Mouse (Mus musculus): ENCODE data around the gene Grin2b. TPM values are rescaled to one million over a fixed set of nuclear protein-coding genes. Genes with fewer than 3 reads are reported as not detected.
"Not testable (repeated sequence)": the region's sequence is repeated elsewhere in the genome, so short reads cannot be mapped to it uniquely, and the experiment has no call there.

The Grin2b gene
- polyA plus RNA-seq, 1 experiment from 2014 or later: not detected

DNA sequence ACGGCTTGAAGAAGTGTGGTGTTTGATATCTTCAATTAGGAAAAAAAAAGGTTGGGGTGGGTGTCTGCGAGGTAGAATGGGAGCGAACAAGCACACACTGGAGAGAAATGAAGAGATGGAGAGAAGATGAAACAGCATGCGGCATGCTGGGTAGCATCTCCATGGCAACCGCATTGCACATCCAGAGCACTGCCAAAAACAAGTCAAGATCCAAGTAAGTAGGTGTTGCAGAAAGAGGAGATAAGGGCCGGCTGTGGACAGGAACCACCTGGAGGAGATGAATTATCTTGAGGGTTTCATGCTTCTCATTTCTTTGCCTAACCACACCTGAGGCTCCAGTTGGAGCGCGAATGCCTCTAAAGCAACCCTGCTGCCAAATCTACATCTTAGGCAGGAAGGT is 313.8 kb downstream of the Grin2b start:
- H3K4me3 ChIP-seq (ENCODE audit: inconsistent target): no peak overlapping the region
- WGBS (ENCODE audit: missing documents): 68% methylated on average over 8 of the region's 8 CpGs

DNA sequence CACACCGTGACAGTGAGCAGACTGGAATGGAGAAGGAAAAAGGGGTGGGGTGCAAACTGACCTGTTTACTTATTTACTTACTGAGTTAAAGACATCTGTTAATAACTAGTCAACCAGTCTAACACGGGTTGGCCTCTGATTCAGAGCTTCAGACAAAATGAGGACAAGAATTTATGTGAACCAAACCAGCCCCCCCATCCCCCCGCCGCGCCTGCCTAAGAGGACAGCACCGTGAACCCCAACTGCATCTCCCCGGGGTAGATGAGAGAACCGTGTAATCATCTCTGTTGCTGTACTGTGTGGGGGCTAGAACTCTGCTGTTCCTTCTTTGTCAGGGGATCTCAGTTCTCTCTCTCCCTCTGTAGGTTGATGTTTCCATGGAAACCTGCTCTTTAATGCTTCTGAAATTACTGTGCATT is 319.1 kb downstream of the Grin2b start:
- WGBS (ENCODE audit: missing documents): 94% methylated on average over 8 of the region's 8 CpGs
- H3K4me3 ChIP-seq (ENCODE audit: inconsistent target): no peak overlapping the region

More for the DNA sequence above, 313.8 kb downstream of the Grin2b start:
- Histone ChIP-seq H3K36me3 (ENCODE audit: inconsistent target) (no peaks in the 10 kb centered on the region), H3K79me2 (ENCODE audit: inconsistent target) (no peaks in the 10 kb centered on the region), H3K27ac (no peak overlapping the region)

DNA sequence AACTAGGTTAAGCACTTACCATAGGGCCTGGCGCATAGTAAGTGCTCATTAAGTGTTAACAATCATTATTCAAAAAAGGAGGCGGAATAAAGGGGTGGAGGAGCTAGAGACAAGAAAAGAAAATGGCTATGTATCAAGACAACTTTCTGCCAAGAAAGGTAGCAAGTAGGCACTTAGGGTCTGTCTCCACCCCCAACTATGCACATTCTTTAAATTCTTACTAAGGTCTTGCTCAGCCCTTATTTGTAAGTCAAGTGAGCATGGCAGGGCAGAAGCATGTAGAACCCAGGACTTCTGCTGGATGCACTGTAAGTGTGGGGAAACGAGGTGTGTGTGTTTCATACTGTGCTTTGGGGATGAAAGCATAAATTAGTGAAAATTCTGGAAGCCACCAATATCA is 329.6 kb downstream of the Grin2b start:
- no peaks in the 10 kb centered on the region for H3K36me3 ChIP-seq (ENCODE audit: inconsistent target)
- H3K4me3 ChIP-seq (ENCODE audit: inconsistent target): no peak overlapping the region
- WGBS (ENCODE audit: missing documents): 85% methylated on average over 3 of the region's 3 CpGs
- no peak overlapping the region for H3K27ac ChIP-seq
- no peaks in the 10 kb centered on the region for H3K79me2 ChIP-seq (ENCODE audit: inconsistent target)

More for the DNA sequence above, 319.1 kb downstream of the Grin2b start:
- H3K27ac ChIP-seq: no peak overlapping the region
- H3K36me3 ChIP-seq (ENCODE audit: inconsistent target): no peaks in the 10 kb centered on the region
- no peaks in the 10 kb centered on the region for H3K79me2 ChIP-seq (ENCODE audit: inconsistent target)

DNA sequence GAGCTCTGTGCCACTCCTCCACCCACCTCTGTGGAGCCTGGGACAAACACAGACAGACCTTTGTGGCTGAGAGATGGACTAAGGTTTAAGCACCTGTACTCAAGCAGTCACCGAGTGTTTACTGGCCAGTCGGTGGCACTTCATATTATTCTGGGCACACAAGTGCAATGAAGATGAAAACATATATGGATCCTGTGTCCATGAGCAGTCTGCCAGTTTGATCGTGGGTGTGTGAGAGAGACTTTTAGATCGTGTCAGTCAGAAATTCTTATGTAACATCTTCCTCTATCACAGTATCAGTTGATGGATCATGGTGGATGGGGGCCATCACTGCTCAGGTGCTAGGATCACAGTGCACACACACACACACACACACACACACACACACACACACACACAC is 337.0 kb downstream of the Grin2b start:
- Histone ChIP-seq H3K27ac (no peak overlapping the region), H3K36me3 (ENCODE audit: inconsistent target) (no peaks in the 10 kb centered on the region), H3K79me2 (ENCODE audit: inconsistent target) (no peaks in the 10 kb centered on the region), H3K4me3 (ENCODE audit: inconsistent target) (no peak overlapping the region)
- 83% methylated on average over 4 of the region's 4 CpGs for WGBS (ENCODE audit: missing documents)

DNA sequence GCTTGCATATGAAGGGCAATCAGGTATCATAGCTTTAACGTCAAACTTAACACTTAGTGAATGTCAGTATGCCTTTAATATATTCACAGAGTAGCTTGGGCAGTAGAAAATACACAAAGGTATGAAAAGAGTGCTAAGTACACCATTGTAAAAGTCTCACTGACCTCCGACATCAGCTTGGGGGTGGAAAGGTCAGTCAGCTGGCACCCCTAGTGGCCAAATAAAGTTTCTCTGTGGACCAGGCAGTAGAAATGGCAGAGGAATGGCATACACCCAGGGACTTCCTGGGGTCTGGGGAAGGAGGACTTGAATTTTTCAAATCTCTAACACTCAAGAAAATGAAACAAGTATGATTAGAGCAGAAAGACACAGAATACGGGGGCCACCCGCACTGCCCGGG is 339.8 kb downstream of the Grin2b start:
- Histone ChIP-seq H3K36me3 (ENCODE audit: inconsistent target) (no peaks in the 10 kb centered on the region), H3K79me2 (ENCODE audit: inconsistent target) (no peaks in the 10 kb centered on the region), H3K27ac (no peak overlapping the region), H3K4me3 (ENCODE audit: inconsistent target) (no peak overlapping the region)
- 84% methylated on average over 5 of the region's 5 CpGs for WGBS (ENCODE audit: missing documents)

DNA sequence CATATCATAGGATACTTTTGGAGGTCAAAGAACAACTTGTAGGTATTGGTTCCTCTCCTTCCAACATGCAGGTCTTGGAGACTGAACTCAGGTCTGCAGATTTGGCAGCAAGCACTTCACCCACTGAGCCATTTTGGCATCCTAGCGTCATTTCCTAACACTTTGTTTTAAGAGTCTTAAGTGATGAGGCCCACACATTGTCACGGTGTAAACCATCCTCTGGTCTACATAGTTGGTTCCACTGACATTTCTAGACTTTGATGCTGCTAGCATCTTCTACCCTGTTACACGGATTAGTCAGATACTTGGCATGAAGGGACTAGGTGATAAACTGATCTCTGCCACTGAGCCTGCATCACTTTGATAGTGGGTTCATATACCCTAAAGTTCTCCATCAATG is 341.3 kb downstream of the Grin2b start:
- Histone ChIP-seq H3K79me2 (ENCODE audit: inconsistent target) (no peaks in the 10 kb centered on the region), H3K27ac (no peak overlapping the region), H3K36me3 (ENCODE audit: inconsistent target) (no peaks in the 10 kb centered on the region), H3K4me3 (ENCODE audit: inconsistent target) (no peak overlapping the region)
- 93% methylated on average over 3 of the region's 3 CpGs for WGBS (ENCODE audit: missing documents)

DNA sequence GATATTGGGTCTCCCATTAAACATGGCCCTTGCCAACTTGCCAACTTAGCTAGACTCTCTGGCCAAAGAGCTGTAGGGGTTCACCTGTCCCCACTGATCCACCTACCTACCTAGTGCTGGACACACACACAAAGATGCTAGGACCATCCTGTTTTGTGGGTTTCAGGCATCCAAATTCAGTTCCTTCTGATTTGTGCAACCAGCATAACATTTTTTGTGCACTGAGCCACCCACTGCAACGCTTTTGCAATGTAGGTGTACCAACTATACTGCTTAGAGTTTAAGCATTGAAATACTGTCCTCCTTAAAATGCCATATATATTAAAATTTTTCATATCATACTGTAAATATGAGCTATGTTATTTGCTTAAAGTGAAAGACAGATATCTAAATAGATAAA is 342.3 kb downstream of the Grin2b start:
- no peaks in the 10 kb centered on the region for H3K79me2 ChIP-seq (ENCODE audit: inconsistent target)
- H3K4me3 ChIP-seq (ENCODE audit: inconsistent target): no peak overlapping the region
- H3K27ac ChIP-seq: no peak overlapping the region
- 80% methylated on average over 1 of the region's 1 CpGs for WGBS (ENCODE audit: missing documents)
- no peaks in the 10 kb centered on the region for H3K36me3 ChIP-seq (ENCODE audit: inconsistent target)

DNA sequence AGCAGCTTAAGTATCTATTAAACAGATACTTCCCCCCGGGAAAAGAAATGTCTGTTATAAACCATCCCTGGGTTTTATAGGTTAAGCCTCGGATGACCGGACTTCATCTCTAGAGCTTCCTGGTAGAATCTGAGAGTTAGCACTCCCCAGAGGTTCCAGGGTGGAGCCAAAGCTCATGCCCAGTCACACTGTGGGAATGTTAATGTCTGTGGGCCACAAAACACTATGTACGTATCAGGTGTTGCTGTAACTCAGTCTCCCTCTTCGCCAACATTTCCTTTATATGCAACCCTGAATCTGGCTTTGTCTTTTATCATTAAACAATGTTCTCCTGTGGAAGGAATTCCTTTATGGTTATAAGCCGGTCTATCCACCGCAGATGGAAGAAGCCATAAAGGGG is 343.9 kb downstream of the Grin2b start:
- no peaks in the 10 kb centered on the region for H3K36me3 ChIP-seq (ENCODE audit: inconsistent target)
- no peak overlapping the region for H3K4me3 ChIP-seq (ENCODE audit: inconsistent target)
- 92% methylated on average over 7 of the region's 7 CpGs for WGBS (ENCODE audit: missing documents)
- no peaks in the 10 kb centered on the region for H3K79me2 ChIP-seq (ENCODE audit: inconsistent target)
- no peak overlapping the region for H3K27ac ChIP-seq

DNA sequence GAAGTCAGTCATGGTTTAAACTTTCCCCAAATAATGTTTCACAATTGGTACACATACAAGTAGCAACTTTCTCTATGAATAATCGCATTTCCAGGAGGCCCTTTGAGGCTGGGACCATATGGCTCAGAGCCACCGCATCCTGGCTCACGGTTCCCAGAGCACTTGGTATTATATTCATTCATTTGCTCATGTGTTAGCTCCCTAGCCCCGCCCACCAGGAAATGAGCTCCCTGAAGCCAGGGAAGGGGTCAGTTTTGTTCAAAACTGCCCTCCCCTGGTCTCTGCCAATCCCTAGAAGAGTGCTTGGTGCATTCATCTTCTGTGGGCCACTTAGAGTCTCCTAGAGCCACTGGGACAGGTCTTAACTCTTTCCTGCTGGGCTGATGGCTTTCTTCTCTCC is 344.3 kb downstream of the Grin2b start:
- no peaks in the 10 kb centered on the region for H3K36me3 ChIP-seq (ENCODE audit: inconsistent target)
- H3K4me3 ChIP-seq (ENCODE audit: inconsistent target): no peak overlapping the region
- no peak overlapping the region for H3K27ac ChIP-seq
- H3K79me2 ChIP-seq (ENCODE audit: inconsistent target): no peaks in the 10 kb centered on the region
- 60% methylated on average over 4 of the region's 4 CpGs for WGBS (ENCODE audit: missing documents)

DNA sequence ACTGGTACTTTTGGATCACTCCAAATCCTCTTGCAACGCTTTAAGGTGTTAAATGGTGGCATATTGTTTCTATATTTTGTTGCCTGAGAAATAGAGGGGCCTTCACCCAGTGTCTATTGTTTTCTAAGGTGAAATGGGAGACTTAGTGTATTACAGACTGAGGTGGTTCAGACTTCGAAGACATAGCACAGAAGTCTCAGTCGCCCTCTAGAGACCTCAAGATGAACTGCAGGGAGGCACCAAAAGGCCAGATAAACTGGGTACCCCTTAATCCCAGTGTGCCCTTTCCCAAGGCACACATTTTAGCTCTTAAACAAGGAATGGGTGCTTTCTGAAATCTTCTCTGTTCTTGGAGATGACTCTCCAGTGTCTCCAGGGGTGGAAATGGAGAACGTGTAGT is 345.4 kb downstream of the Grin2b start:
- 17% methylated on average over 4 of the region's 4 CpGs for WGBS (ENCODE audit: missing documents)
- H3K27ac ChIP-seq: no peak overlapping the region
- H3K36me3 ChIP-seq (ENCODE audit: inconsistent target): no peaks in the 10 kb centered on the region
- H3K4me3 ChIP-seq (ENCODE audit: inconsistent target): no peak overlapping the region
- no peaks in the 10 kb centered on the region for H3K79me2 ChIP-seq (ENCODE audit: inconsistent target)

DNA sequence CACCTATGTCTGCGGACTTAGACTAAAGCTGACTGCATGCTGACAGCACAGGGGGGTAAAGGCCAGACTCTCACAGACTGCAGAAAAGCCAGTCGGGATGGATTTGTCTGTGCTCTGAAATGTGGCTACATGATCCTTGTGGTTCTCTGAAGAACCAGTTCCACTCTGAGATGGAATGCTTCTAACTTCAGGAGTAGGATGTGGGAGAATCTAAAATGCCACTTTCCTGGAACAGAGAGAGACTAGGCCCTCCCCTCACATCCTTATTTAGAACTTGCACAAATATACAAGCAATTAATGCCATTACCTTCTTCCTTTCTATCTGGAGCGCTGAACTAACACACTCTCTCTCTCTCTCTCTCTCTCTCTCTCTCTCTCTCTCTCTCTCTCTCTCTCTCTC is 346.0 kb downstream of the Grin2b start:
- no peak overlapping the region for H3K27ac ChIP-seq
- no peaks in the 10 kb centered on the region for H3K79me2 ChIP-seq (ENCODE audit: inconsistent target)
- 86% methylated on average over 3 of the region's 3 CpGs for WGBS (ENCODE audit: missing documents)
- no peaks in the 10 kb centered on the region for H3K36me3 ChIP-seq (ENCODE audit: inconsistent target)
- no peak overlapping the region for H3K4me3 ChIP-seq (ENCODE audit: inconsistent target)

DNA sequence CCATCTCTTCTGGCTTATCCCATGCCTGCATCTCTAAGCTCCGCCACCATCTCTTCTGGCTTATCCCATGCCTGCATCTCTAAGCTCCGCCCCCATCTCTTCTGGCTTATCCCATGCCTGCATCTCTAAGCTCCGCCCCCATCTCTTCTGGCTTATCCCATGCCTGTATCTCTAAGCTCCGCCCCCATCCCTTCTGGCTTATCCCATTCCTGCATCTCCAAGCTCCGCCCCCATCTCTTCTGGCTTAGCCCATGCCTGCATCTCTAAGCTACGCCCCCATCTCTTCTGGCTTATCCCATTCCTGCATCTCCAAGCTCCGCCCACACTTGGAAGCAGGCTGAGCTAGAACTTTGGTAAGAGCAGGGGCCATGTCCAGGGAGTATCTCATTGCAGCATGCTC is 346.5 kb downstream of the Grin2b start:
- H3K4me3 ChIP-seq (ENCODE audit: inconsistent target); H3K79me2 ChIP-seq (ENCODE audit: inconsistent target); H3K36me3 ChIP-seq (ENCODE audit: inconsistent target); H3K27ac ChIP-seq: not testable (repeated sequence)
- 87% methylated on average over 7 of the region's 7 CpGs for WGBS (ENCODE audit: missing documents)

DNA sequence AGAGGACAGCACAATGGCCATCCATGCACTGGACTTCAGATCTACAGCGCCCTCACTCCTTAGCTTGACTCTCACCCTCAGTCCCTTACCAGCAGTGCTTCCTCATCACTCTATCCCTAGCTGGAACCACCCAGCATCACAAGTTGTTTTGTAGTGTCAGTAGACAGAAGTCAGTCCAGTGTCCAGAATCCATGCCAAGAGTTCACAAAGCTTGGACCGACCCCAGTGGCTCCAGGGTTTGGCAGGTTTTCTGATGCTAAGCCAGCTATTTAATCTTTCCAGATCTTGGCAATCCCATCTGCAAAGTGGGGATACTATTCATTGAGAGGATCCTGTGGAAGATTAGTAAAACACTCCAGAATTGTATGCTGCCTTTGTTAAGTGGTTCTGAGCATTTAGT is 355.9 kb downstream of the Grin2b start:
- H3K4me3 ChIP-seq (ENCODE audit: inconsistent target): no peak overlapping the region
- no peak overlapping the region for H3K27ac ChIP-seq
- H3K36me3 ChIP-seq (ENCODE audit: inconsistent target): no peaks in the 10 kb centered on the region
- 86% methylated on average over 2 of the region's 2 CpGs for WGBS (ENCODE audit: missing documents)
- no peaks in the 10 kb centered on the region for H3K79me2 ChIP-seq (ENCODE audit: inconsistent target)

DNA sequence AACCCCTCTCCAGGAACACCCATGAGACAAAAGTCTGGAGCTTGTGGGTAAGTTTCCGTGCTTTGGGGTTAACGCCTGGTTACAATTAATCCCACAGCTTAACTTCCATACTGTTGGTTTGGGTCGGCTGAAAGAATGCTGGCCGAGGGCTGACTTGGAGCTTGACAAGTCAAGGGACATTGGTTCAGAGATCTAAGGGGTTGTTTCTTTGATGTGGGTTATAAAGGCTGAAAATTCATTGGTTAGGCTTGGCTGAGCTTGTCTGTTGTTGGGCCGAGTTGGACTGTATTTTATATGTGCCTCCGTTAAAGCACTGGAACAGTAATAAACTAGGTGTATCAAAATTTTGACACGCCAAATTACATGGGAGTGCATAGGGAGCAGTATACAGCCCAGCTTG is 359.6 kb downstream of the Grin2b start:
- Histone ChIP-seq H3K4me3 (ENCODE audit: inconsistent target) (no peak overlapping the region), H3K79me2 (ENCODE audit: inconsistent target) (no peaks in the 10 kb centered on the region), H3K27ac (no peak overlapping the region), H3K36me3 (ENCODE audit: inconsistent target) (no peaks in the 10 kb centered on the region)
- WGBS (ENCODE audit: missing documents): 89% methylated on average over 7 of the region's 7 CpGs

DNA sequence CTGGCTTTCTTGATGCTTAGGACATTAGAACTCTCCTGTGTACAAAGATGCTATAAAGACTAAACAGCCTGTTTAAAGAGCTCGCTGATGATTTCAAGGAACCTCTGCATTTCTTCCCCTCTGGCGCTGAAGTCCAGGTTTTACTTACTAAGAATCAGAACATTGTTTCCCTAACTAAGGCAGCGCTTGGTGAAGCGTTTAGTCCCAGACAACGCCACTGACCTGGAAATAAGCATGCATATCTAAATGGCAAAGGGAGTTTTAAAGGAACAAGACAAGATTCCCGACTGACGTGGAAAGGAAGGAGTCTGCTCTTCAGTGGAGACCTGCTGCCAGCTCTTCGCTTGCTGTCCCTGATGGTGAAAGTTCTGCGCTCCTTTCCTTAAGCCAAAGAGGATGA is 367.9 kb downstream of the Grin2b start:
- Histone ChIP-seq H3K4me3 (ENCODE audit: inconsistent target) (no peak overlapping the region), H3K79me2 (ENCODE audit: inconsistent target) (no peaks in the 10 kb centered on the region), H3K27ac (no peak overlapping the region), H3K36me3 (ENCODE audit: inconsistent target) (no peaks in the 10 kb centered on the region)
- WGBS (ENCODE audit: missing documents): 95% methylated on average over 9 of the region's 9 CpGs

DNA sequence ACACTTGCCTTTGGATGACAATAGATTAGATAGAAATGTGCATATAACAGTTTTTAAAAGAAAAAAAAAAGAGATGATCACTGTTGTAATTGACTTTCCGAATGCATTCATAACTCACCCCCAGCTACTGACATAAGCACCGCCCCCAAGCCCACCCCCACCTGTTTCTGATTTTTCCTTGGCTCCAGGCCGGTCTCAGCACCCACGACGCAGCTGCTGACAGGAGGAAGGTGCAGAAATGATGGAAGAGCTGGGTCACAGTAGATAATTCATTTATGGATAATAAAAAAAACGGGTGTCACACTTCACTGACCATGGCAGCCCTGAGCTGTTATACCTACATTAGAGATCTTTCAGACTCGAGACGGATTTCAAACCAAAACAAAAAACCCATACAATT is 373.4 kb downstream of the Grin2b start:
- Histone ChIP-seq H3K36me3 (ENCODE audit: inconsistent target) (no peaks in the 10 kb centered on the region), H3K27ac (no peak overlapping the region), H3K4me3 (ENCODE audit: inconsistent target) (no peak overlapping the region), H3K79me2 (ENCODE audit: inconsistent target) (no peaks in the 10 kb centered on the region)
- 89% methylated on average over 8 of the region's 8 CpGs for WGBS (ENCODE audit: missing documents)

Measured in macrophage (primary cell).